8 mouse cellular contexts compared by ENCODE assay signal in the genomic region with DNA sequence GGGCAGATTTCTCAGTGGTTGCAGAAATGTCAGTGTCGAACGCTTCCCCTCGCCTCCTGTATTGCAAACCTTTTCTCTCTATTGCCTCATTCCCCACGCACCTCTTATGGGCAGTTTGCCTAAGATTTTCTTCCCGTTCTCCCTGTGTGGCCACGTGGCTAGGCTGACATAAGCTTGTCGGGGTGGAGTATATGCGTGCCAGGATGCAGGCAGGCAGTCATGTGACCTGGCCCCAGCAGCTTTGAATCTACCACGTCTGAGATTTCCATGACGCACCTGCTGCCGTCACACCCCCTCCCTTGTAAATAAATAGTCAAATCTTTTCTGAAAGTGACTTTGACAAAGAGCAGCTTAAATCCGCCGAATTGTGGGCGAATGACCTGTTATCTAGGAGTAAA.
A peak's percentile ranks its signal among the peaks of the same experiment; 100 is the strongest.
DNase-seq lines count a peak whose midpoint lies in the region; ATAC-seq and TF ChIP-seq lines count a peak whose summit lies in the region.

No protein-coding gene starts in this region.

- 2% methylated on average over 14 of the region's 14 CpGs for WGBS in forebrain, embryonic 13.5 days
- WGBS in lung, embryonic 14.5 days = 2% methylated on average over 14 of the region's 14 CpGs
- WGBS in neural tube, embryonic 15.5 days = 2% methylated on average over 14 of the region's 14 CpGs

- 0 out of 2 replicates have a peak, but pooled peaks cover 6% of the 10 kb centered on the region for H3K27me3 ChIP-seq in forebrain, embryonic 13.5 days
- H3K27me3 ChIP-seq in lung, embryonic 14.5 days (ENCODE audit: insufficient read depth, low read length) = 0 out of 2 replicates have a peak, but pooled peaks cover 3% of the 10 kb centered on the region
- H3K27me3 ChIP-seq in neural tube, embryonic 15.5 days (replicated peaks) = no peaks in the 10 kb centered on the region

- DNase-seq in CD8-positive naive resting alpha-beta T cell, adult 2 months (ENCODE audit: low read depth in 2 of 2, low spot score in 2 of 2) = peak; percentile 61 to 68
- DNase-seq in brain, embryonic 18.5 days (ENCODE audit: low read depth, low spot score) = peak; percentile 52
- DNase-seq in heart, postnatal 36 days = peak; percentile 61 to 64
- DNase-seq in layer of hippocampus, adult 2 months (ENCODE audit: low spot score in 2 of 2) = peak; percentile 21 to 55
- DNase-seq in lung, embryonic 14.5 days = peak; percentile 71
- peak; percentile 46 to 52 for DNase-seq in thymus, postnatal 10 days (ENCODE audit: low spot score in 2 of 2)

- H3K4me3 ChIP-seq in forebrain, embryonic 13.5 days = peak overlapping the region; percentile 45
- peak overlapping the region; percentile 53 for H3K4me3 ChIP-seq in layer of hippocampus, adult 2 months
- peak overlapping the region; percentile 31 for H3K4me3 ChIP-seq in lung, embryonic 14.5 days (ENCODE audit: low read depth, low read length)
- peak overlapping the region; percentile 41 for H3K4me3 ChIP-seq in neural tube, embryonic 15.5 days (replicated peaks)

- H3K4me1 ChIP-seq in forebrain, embryonic 13.5 days = peaks cover 15% of the 10 kb centered on the region
- H3K4me1 ChIP-seq in lung, embryonic 14.5 days (ENCODE audit: insufficient read depth) = 0 out of 2 replicates have a peak, but pooled peaks cover 6% of the 10 kb centered on the region
- peaks cover 9% of the 10 kb centered on the region for H3K4me1 ChIP-seq in neural tube, embryonic 15.5 days

- peak overlapping the region; percentile 70 for H3K4me2 ChIP-seq in forebrain, embryonic 13.5 days
- H3K4me2 ChIP-seq in lung, embryonic 14.5 days = peak overlapping the region; percentile 68
- H3K4me2 ChIP-seq in neural tube, embryonic 15.5 days = peak overlapping the region; percentile 64

- H3K9ac ChIP-seq in forebrain, embryonic 13.5 days = peak overlapping the region; percentile 67
- peak overlapping the region; percentile 44; the same call in 1 of the 2 replicates for H3K9ac ChIP-seq in lung, embryonic 14.5 days
- H3K9ac ChIP-seq in neural tube, embryonic 15.5 days (replicated peaks) = peak overlapping the region; percentile 47

- no peaks in the 10 kb centered on the region; the same call in 1 of the 2 replicates for H3K9me3 ChIP-seq in forebrain, embryonic 13.5 days (replicated peaks)
- no peaks in the 10 kb centered on the region for H3K9me3 ChIP-seq in lung, embryonic 14.5 days (ENCODE audit: low read depth, low read length)
- H3K9me3 ChIP-seq in neural tube, embryonic 15.5 days (replicated peaks) = no peaks in the 10 kb centered on the region

- H3K27ac ChIP-seq in forebrain, embryonic 13.5 days = peak overlapping the region; percentile 73
- no peak overlapping the region for H3K27ac ChIP-seq in layer of hippocampus, adult 2 months
- no peak overlapping the region for H3K27ac ChIP-seq in lung, embryonic 14.5 days (ENCODE audit: low read depth)
- H3K27ac ChIP-seq in neural tube, embryonic 15.5 days (replicated peaks) = peak overlapping the region; percentile 69

- no peaks in the 10 kb centered on the region for H3K36me3 ChIP-seq in forebrain, embryonic 13.5 days (ENCODE audit: poor library complexity, severe bottlenecking)
- no peaks in the 10 kb centered on the region for H3K36me3 ChIP-seq in lung, embryonic 14.5 days (ENCODE audit: insufficient read depth)
- H3K36me3 ChIP-seq in neural tube, embryonic 15.5 days = no peaks in the 10 kb centered on the region

- ATAC-seq in forebrain, embryonic 13.5 days = peak; percentile 95
- peak; percentile 91 for ATAC-seq in lung, embryonic 14.5 days (ENCODE audit: insufficient read depth)
- ATAC-seq in neural tube, embryonic 15.5 days (ENCODE audit: low FRiP score) = peak; percentile 94

- no peak for TF ChIP-seq CTCF in layer of hippocampus, adult 2 months (conservative IDR thresholded peaks at IDR 0.05)
- no peak for TF ChIP-seq CTCF in lung, embryonic 14.5 days (IDR thresholded peaks at IDR 0.05; ENCODE audit: low read depth)

- intact Hi-C loops in heart, postnatal 36 days (cut with DNase I) = loop anchor here (2.0 to 5.0 kb wide), 2 partner anchors 41 to 180 kb away; no protein-coding TSS in a partner anchor

Comparison
In these comparisons a context has a peak if more than half of its experiments do, and no peak if none do; other contexts are left out.
1. H3K27ac ChIP-seq: peak in forebrain, embryonic 13.5 days (single experiment) and neural tube, embryonic 15.5 days (single experiment); none in layer of hippocampus, adult 2 months (single experiment) and lung, embryonic 14.5 days (single experiment).
2. Peak in every context shown above with its lines, with median percentiles within 50 percentile points of each other: DNase-seq, ATAC-seq, H3K4me2 ChIP-seq, H3K4me3 ChIP-seq and H3K9ac ChIP-seq.